Mouse (Mus musculus): ENCODE results near the gene Grm4.

DNA sequence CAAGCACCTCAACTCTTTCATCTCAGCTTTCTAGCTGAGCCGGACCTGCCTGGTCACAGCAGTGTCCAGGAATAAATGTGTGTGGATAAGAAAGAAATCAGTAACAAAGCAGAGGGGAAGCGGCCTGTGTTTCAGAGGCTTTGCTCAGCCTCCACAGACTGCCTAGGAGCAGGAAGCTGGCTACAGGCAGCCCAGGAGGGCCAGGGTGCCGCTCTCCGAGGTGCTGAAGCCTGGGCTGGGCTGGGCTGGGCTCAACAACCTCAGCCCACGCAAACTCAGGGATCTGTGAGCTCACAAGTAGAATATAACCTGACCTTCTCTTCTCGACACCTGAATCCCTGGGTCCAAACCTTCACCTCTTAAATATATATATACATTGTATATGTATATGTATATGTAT lies 54.6 kb downstream of the Grm4 start:
- TF ChIP-seq CTCF (conservative IDR thresholded peaks at IDR 0.05 in 1 of 2, IDR thresholded peaks at IDR 0.05 in 1 of 2; ENCODE audit: low read depth in 2 of 2, low read length in 2 of 2) (no peak), USF2 (conservative IDR thresholded peaks at IDR 0.05; ENCODE audit: low read depth, low read length) (no peak), MAX (IDR thresholded peaks at IDR 0.05; ENCODE audit: low read length) (no peak), MAZ (IDR thresholded peaks at IDR 0.05; ENCODE audit: low read depth, low read length) (no peak), JUND (conservative IDR thresholded peaks at IDR 0.05; ENCODE audit: low read depth, low read length) (no peak), MYC (IDR thresholded peaks at IDR 0.05; ENCODE audit: low read depth, low read length) (no peak), ZNF384 (IDR thresholded peaks at IDR 0.05; ENCODE audit: low read depth, low read length) (no peak), ETS1 (conservative IDR thresholded peaks at IDR 0.05; ENCODE audit: low read depth, low read length) (no peak), ZC3H11A (IDR thresholded peaks at IDR 0.05; ENCODE audit: low read depth, low read length) (no peak), CHD2 (IDR thresholded peaks at IDR 0.05; ENCODE audit: low read length) (no peak), SMC3 (IDR thresholded peaks at IDR 0.05; ENCODE audit: low read depth, low read length) (no peak), USF1 (IDR thresholded peaks at IDR 0.05; ENCODE audit: low read depth, low read length) (no peak), NRF1 (IDR thresholded peaks at IDR 0.05; ENCODE audit: low read depth, low read length) (no peak), RAD21 (IDR thresholded peaks at IDR 0.05; ENCODE audit: low read depth, low read length) (no peak)

Measured in CH12.LX (cell line).